Mouse (Mus musculus) spleen, postnatal 10 days (tissue): ENCODE measurements around the gene Cfhr2.
"Not testable (repeated sequence)": the region's sequence is repeated elsewhere in the genome, so short reads cannot be mapped to it uniquely, and the experiment has no call there.

ENCODE experiments used
- DNase-seq, 2 experiments: peaks; one replicate each; pipeline ENCODE4 v3.0.0; 2021 to 2022; ENCODE audit warnings: low spot score in 2 of 2

Gene Cfhr2

GRCm38 (mm10) chr1:139858548-139858947 lies at the start of gene Cfhr2:
Gene Cfhr2, minus strand, starts transcription at chr1:139858702.
- DNase-seq, result no peak

GRCm38 (mm10) chr1:139863751-139864150 lies 5.2 kb upstream of the Cfhr2 start:
- no peak for DNase-seq

- no peak for DNase-seq
Measured at GRCm38 (mm10) chr1:139860176-139860575, 1.7 kb upstream of the Cfhr2 start.

GRCm38 (mm10) chr1:139839699-139840098 lies 18.8 kb downstream of the Cfhr2 start:
- no peak for DNase-seq

GRCm38 (mm10) chr1:139839290-139839689 lies 19.2 kb downstream of the Cfhr2 start:
- DNase-seq, result no peak

GRCm38 (mm10) chr1:139808594-139808993 lies 49.9 kb downstream of the Cfhr2 start:
- DNase-seq, result no peak

- no peak for DNase-seq
Measured at GRCm38 (mm10) chr1:139781143-139781542, 77.4 kb downstream of the Cfhr2 start, which contains the start of gene Gm4788. Gene Gm4788, minus strand, starts transcription at chr1:139781243.

GRCm38 (mm10) chr1:139769913-139770312 lies 88.6 kb downstream of the Cfhr2 start:
- not testable (repeated sequence) for DNase-seq
